Mouse (Mus musculus): ENCODE measurements around the gene Elfn1. TPM values are rescaled to one million over a fixed set of nuclear protein-coding genes. Genes with fewer than 3 reads are reported as not detected.
A peak's percentile ranks its signal among the peaks of the same experiment; 100 is the strongest.

The Elfn1 gene
- polyA plus RNA-seq, 1 experiment from 2014 or later, result 2.4 TPM

- no peaks in the 10 kb centered on the region for H3K36me3 ChIP-seq
- no peak overlapping the region for H3K4me3 ChIP-seq
- no peak overlapping the region for H3K4me2 ChIP-seq (replicated peaks)
- H3K27ac ChIP-seq (replicated peaks), result no peak overlapping the region
- peaks cover 24% of the 10 kb centered on the region for H3K4me1 ChIP-seq
- no peak overlapping the region for H3K9ac ChIP-seq (replicated peaks)
- no peak for ATAC-seq (replicated peaks)
- no peaks in the 10 kb centered on the region for H3K27me3 ChIP-seq
- 29% methylated on average over 8 of the region's 8 CpGs for WGBS
- no peaks in the 10 kb centered on the region for H3K9me3 ChIP-seq
Measured at GRCm38 (mm10) chr5:139949363-139949762, 41.6 kb downstream of the Elfn1 start.

- whole genome bisulfite sequencing, result 65% methylated on average over 11 of the region's 11 CpGs
- ATAC-seq (replicated peaks), result no peak
- peak overlapping the region; percentile 16; the same call in 1 of the 2 replicates for H3K27ac ChIP-seq (replicated peaks)
Measured at GRCm38 (mm10) chr5:139949975-139950578, 42.3 kb downstream of the Elfn1 start.

GRCm38 (mm10) chr5:139956859-139957258 is 49.1 kb downstream of the Elfn1 start:
- Histone ChIP-seq H3K4me2 (replicated peaks) (no peak overlapping the region), H3K4me3 (no peak overlapping the region), H3K27me3 (no peaks in the 10 kb centered on the region), H3K9me3 (no peaks in the 10 kb centered on the region), H3K27ac (replicated peaks) (no peak overlapping the region), H3K36me3 (no peaks in the 10 kb centered on the region), H3K4me1 (peaks cover 12% of the 10 kb centered on the region), H3K9ac (replicated peaks) (no peak overlapping the region)
- 33% methylated on average over 10 of the region's 10 CpGs for WGBS
- ATAC-seq (replicated peaks), result peak; percentile 58

More at GRCm38 (mm10) chr5:139949975-139950578, 42.3 kb downstream of the Elfn1 start:
- H3K4me1 ChIP-seq, result peaks cover 17% of the 10 kb centered on the region
- no peaks in the 10 kb centered on the region for H3K9me3 ChIP-seq
- H3K4me3 ChIP-seq, result no peak overlapping the region
- no peaks in the 10 kb centered on the region for H3K36me3 ChIP-seq
- no peak overlapping the region for H3K9ac ChIP-seq (replicated peaks)
- no peaks in the 10 kb centered on the region for H3K27me3 ChIP-seq
- no peak overlapping the region for H3K4me2 ChIP-seq (replicated peaks)

GRCm38 (mm10) chr5:139959741-139960140 is 52.0 kb downstream of the Elfn1 start:
- no peak overlapping the region for H3K9ac ChIP-seq (replicated peaks)

GRCm38 (mm10) chr5:139964391-139964790 is 56.6 kb downstream of the Elfn1 start:
- no peak overlapping the region for H3K27ac ChIP-seq (replicated peaks)
- 41% methylated on average over 5 of the region's 5 CpGs for WGBS
- H3K4me2 ChIP-seq (replicated peaks), result no peak overlapping the region
- H3K4me1 ChIP-seq, result no peaks in the 10 kb centered on the region; the same call in 1 of the 2 replicates
- no peaks in the 10 kb centered on the region for H3K36me3 ChIP-seq
- no peaks in the 10 kb centered on the region for H3K9me3 ChIP-seq
- no peak for ATAC-seq (replicated peaks)
- H3K9ac ChIP-seq (replicated peaks), result no peak overlapping the region
- no peaks in the 10 kb centered on the region for H3K27me3 ChIP-seq
- no peak overlapping the region for H3K4me3 ChIP-seq

More at GRCm38 (mm10) chr5:139959741-139960140, 52.0 kb downstream of the Elfn1 start:
- Histone ChIP-seq H3K4me3 (no peak overlapping the region), H3K27me3 (no peaks in the 10 kb centered on the region), H3K4me2 (replicated peaks) (no peak overlapping the region), H3K4me1 (peaks cover 12% of the 10 kb centered on the region), H3K27ac (replicated peaks) (no peak overlapping the region), H3K36me3 (no peaks in the 10 kb centered on the region), H3K9me3 (no peaks in the 10 kb centered on the region)
- WGBS, result 91% methylated on average over 4 of the region's 4 CpGs
- ATAC-seq (replicated peaks), result no peak

- Histone ChIP-seq H3K4me2 (replicated peaks) (no peak overlapping the region), H3K36me3 (no peaks in the 10 kb centered on the region), H3K27me3 (no peaks in the 10 kb centered on the region), H3K27ac (replicated peaks) (no peak overlapping the region), H3K4me3 (no peak overlapping the region), H3K9me3 (no peaks in the 10 kb centered on the region), H3K4me1 (no peaks in the 10 kb centered on the region; the same call in 1 of the 2 replicates), H3K9ac (replicated peaks) (no peak overlapping the region)
- 86% methylated on average over 14 of the region's 14 CpGs for WGBS
- ATAC-seq (replicated peaks), result no peak
Measured at GRCm38 (mm10) chr5:139965596-139965995, 57.9 kb downstream of the Elfn1 start.

- 75% methylated on average over 14 of the region's 14 CpGs for WGBS
- no peak overlapping the region for H3K9ac ChIP-seq (replicated peaks)
- H3K4me2 ChIP-seq (replicated peaks), result no peak overlapping the region
- no peak overlapping the region for H3K4me3 ChIP-seq
- no peaks in the 10 kb centered on the region for H3K9me3 ChIP-seq
- H3K27me3 ChIP-seq, result no peaks in the 10 kb centered on the region
- no peaks in the 10 kb centered on the region for H3K36me3 ChIP-seq
- no peak for ATAC-seq (replicated peaks)
- H3K4me1 ChIP-seq, result no peaks in the 10 kb centered on the region; the same call in 1 of the 2 replicates
- H3K27ac ChIP-seq (replicated peaks), result no peak overlapping the region
Measured at GRCm38 (mm10) chr5:139969151-139969948, 61.6 kb downstream of the Elfn1 start.

- Histone ChIP-seq H3K27me3 (no peaks in the 10 kb centered on the region), H3K4me1 (no peaks in the 10 kb centered on the region; the same call in 1 of the 2 replicates), H3K9ac (replicated peaks) (no peak overlapping the region), H3K9me3 (no peaks in the 10 kb centered on the region), H3K4me2 (replicated peaks) (no peak overlapping the region), H3K36me3 (no peaks in the 10 kb centered on the region), H3K27ac (replicated peaks) (no peak overlapping the region), H3K4me3 (no peak overlapping the region)
- WGBS, result 66% methylated on average over 12 of the region's 12 CpGs
- ATAC-seq (replicated peaks), result no peak
Measured at GRCm38 (mm10) chr5:139970186-139970631, 62.5 kb downstream of the Elfn1 start.

- WGBS, result 85% methylated on average over 4 of the region's 4 CpGs
- no peaks in the 10 kb centered on the region for H3K9me3 ChIP-seq
- no peak overlapping the region for H3K9ac ChIP-seq (replicated peaks)
- peaks cover 5% of the 10 kb centered on the region; the same call in 1 of the 2 replicates for H3K27me3 ChIP-seq
- H3K4me2 ChIP-seq (replicated peaks), result no peak overlapping the region
- no peak overlapping the region for H3K4me3 ChIP-seq
- H3K27ac ChIP-seq (replicated peaks), result no peak overlapping the region
- no peaks in the 10 kb centered on the region for H3K36me3 ChIP-seq
- no peak for ATAC-seq (replicated peaks)
- peaks cover 12% of the 10 kb centered on the region for H3K4me1 ChIP-seq
Measured at GRCm38 (mm10) chr5:139976584-139976983, 68.8 kb downstream of the Elfn1 start.

GRCm38 (mm10) chr5:139977476-139977875 is 69.7 kb downstream of the Elfn1 start:
- ATAC-seq (replicated peaks), result no peak
- peaks cover 5% of the 10 kb centered on the region; the same call in 1 of the 2 replicates for H3K27me3 ChIP-seq
- H3K4me2 ChIP-seq (replicated peaks), result no peak overlapping the region
- H3K27ac ChIP-seq (replicated peaks), result no peak overlapping the region
- WGBS, result 50% methylated on average over 8 of the region's 8 CpGs
- no peaks in the 10 kb centered on the region for H3K36me3 ChIP-seq
- H3K4me3 ChIP-seq, result no peak overlapping the region
- peaks cover 12% of the 10 kb centered on the region for H3K4me1 ChIP-seq
- no peak overlapping the region for H3K9ac ChIP-seq (replicated peaks)
- no peaks in the 10 kb centered on the region for H3K9me3 ChIP-seq

GRCm38 (mm10) chr5:139978525-139979276 is 71.0 kb downstream of the Elfn1 start:
- Histone ChIP-seq H3K27ac (replicated peaks) (no peak overlapping the region), H3K9me3 (no peaks in the 10 kb centered on the region), H3K4me3 (no peak overlapping the region), H3K27me3 (peaks cover 5% of the 10 kb centered on the region; the same call in 1 of the 2 replicates), H3K4me2 (replicated peaks) (no peak overlapping the region), H3K9ac (replicated peaks) (no peak overlapping the region), H3K4me1 (peaks cover 12% of the 10 kb centered on the region), H3K36me3 (no peaks in the 10 kb centered on the region)
- ATAC-seq (replicated peaks), result 0 out of 2 replicates have a peak, but pooled peaks have one; percentile 23
- WGBS, result 8% methylated on average over 13 of the region's 13 CpGs

- H3K27ac ChIP-seq (replicated peaks), result no peak overlapping the region
- H3K9ac ChIP-seq (replicated peaks), result no peak overlapping the region
- WGBS, result 76% methylated on average over 9 of the region's 9 CpGs
- no peak overlapping the region for H3K4me2 ChIP-seq (replicated peaks)
- H3K9me3 ChIP-seq, result no peaks in the 10 kb centered on the region
- no peak overlapping the region for H3K4me3 ChIP-seq
- ATAC-seq (replicated peaks), result no peak
- peaks cover 12% of the 10 kb centered on the region for H3K4me1 ChIP-seq
- peaks cover 5% of the 10 kb centered on the region; the same call in 1 of the 2 replicates for H3K27me3 ChIP-seq
- no peaks in the 10 kb centered on the region for H3K36me3 ChIP-seq
Measured at GRCm38 (mm10) chr5:139979371-139979770, 71.6 kb downstream of the Elfn1 start.
